Mouse (Mus musculus) layer of hippocampus, adult 2 months (tissue): ENCODE data around the gene Gm45713. TPM values are rescaled to one million over a fixed set of nuclear protein-coding genes. Genes with fewer than 3 reads are reported as not detected.
A peak's percentile ranks its signal among the peaks of the same experiment; 100 is the strongest.

ENCODE experiments used
- DNase-seq, 2 experiments: peaks; one replicate each; pipeline ENCODE4 v3.0.0; 2022; ENCODE audit warnings: low spot score in 2 of 2
- H3K27ac ChIP-seq: fragments of 200-600 bp; 2 replicates; pipeline ENCODE4 v1.8.1; 2022
- H3K4me3 ChIP-seq: fragments of 200-600 bp; 2 replicates; pipeline ENCODE4 v1.8.1; 2022; ENCODE audit warnings: mild to moderate bottlenecking
- CTCF ChIP-seq: fragments of 200-600 bp; conservative IDR thresholded peaks from 2 replicates; pipeline ENCODE4 v1.8.1; 2022; ENCODE audit warnings: antibody characterized with exemption, mild to moderate bottlenecking, moderate library complexity
- total RNA-seq, 2 experiments: library from RNA; stranded (reverse); gene quantifications; 2 replicates each; pipeline ENCODE4 v1.2.3; 2021

Gene Gm45713
- total RNA-seq, 2 experiments from 2014 or later = not detected

GRCm38 (mm10) chr7:45147899-45148298 is 11.9 kb upstream of the Gm45713 start:
- DNase-seq = no peak

GRCm38 (mm10) chr7:45147267-45147666 is 11.2 kb upstream of the Gm45713 start:
- Histone ChIP-seq H3K27ac (no peak overlapping the region), H3K4me3 (no peak overlapping the region)
- DNase-seq = no peak
- no peak for TF ChIP-seq CTCF

More at GRCm38 (mm10) chr7:45147899-45148298, 11.9 kb upstream of the Gm45713 start:
- Histone ChIP-seq H3K27ac (no peak overlapping the region), H3K4me3 (no peak overlapping the region)
- no peak for TF ChIP-seq CTCF

- Histone ChIP-seq H3K27ac (no peak overlapping the region), H3K4me3 (no peak overlapping the region)
- no peak for DNase-seq
- TF ChIP-seq CTCF = no peak
Measured at GRCm38 (mm10) chr7:45145460-45145859, 9.4 kb upstream of the Gm45713 start.

GRCm38 (mm10) chr7:45144368-45145174 is 8.5 kb upstream of the Gm45713 start:
- Histone ChIP-seq H3K27ac (no peak overlapping the region), H3K4me3 (no peak overlapping the region)
- TF ChIP-seq CTCF = no peak
- DNase-seq = no peak

GRCm38 (mm10) chr7:45141914-45142313 is 5.9 kb upstream of the Gm45713 start:
- DNase-seq = no peak
- no peak overlapping the region for H3K4me3 ChIP-seq
- H3K27ac ChIP-seq = no peak overlapping the region
- no peak for TF ChIP-seq CTCF

GRCm38 (mm10) chr7:45141319-45141718 is 5.3 kb upstream of the Gm45713 start:
- DNase-seq = no peak
- TF ChIP-seq CTCF = no peak
- H3K27ac ChIP-seq = no peak overlapping the region
- H3K4me3 ChIP-seq = no peak overlapping the region

- no peak overlapping the region for H3K27ac ChIP-seq
Measured at GRCm38 (mm10) chr7:45139904-45140723, 4.1 kb upstream of the Gm45713 start.

GRCm38 (mm10) chr7:45138403-45138802 is 2.4 kb upstream of the Gm45713 start:
- Histone ChIP-seq H3K27ac (no peak overlapping the region), H3K4me3 (no peak overlapping the region)
- TF ChIP-seq CTCF = no peak
- DNase-seq = no peak

More at GRCm38 (mm10) chr7:45139904-45140723, 4.1 kb upstream of the Gm45713 start:
- no peak for DNase-seq
- H3K4me3 ChIP-seq = no peak overlapping the region
- no peak for TF ChIP-seq CTCF

GRCm38 (mm10) chr7:45137171-45138006 is 1.4 kb upstream of the Gm45713 start:
- no peak for TF ChIP-seq CTCF
- H3K27ac ChIP-seq = no peak overlapping the region
- no peak for DNase-seq
- no peak overlapping the region for H3K4me3 ChIP-seq

GRCm38 (mm10) chr7:45135370-45135769 is 661 bp downstream of the Gm45713 start:
- H3K4me3 ChIP-seq = peak overlapping the region; percentile 72
- no peak for TF ChIP-seq CTCF
- H3K27ac ChIP-seq = no peak overlapping the region; the same call in 1 of the 2 replicates
- no peak for DNase-seq

GRCm38 (mm10) chr7:45134544-45135026 is 1.4 kb downstream of the Gm45713 start:
- Histone ChIP-seq H3K4me3 (no peak overlapping the region), H3K27ac (no peak overlapping the region)
- DNase-seq = no peak
- no peak for TF ChIP-seq CTCF

GRCm38 (mm10) chr7:45133446-45134159 is 2.4 kb downstream of the Gm45713 start:
- no peak for DNase-seq
- Histone ChIP-seq H3K4me3 (no peak overlapping the region), H3K27ac (no peak overlapping the region)
- TF ChIP-seq CTCF = peak; percentile 59
